Mouse (Mus musculus) MEL (cell line): Measurements from ENCODE around the gene Wdr81. TPM values are rescaled to one million over a fixed set of nuclear protein-coding genes. Genes with fewer than 3 reads are reported as not detected.

ENCODE experiments used
- DNase-seq: peaks from one replicate; pipeline ENCODE4 v3.0.0; 2011; ENCODE audit warnings: low read depth, low spot score
- H3K27ac ChIP-seq: 2 replicates; pipeline ENCODE4 v1.5.1; 2012; ENCODE audit warnings: low read depth, mild to moderate bottlenecking, control low read depth, low read length, moderate library complexity; ENCODE audit not compliant: control insufficient read depth
- H3K27me3 ChIP-seq, 2 experiments: fragments of 150-350 bp in 1 of 2; sonication (generic) in 1 of 2; 2 replicates each; pipeline ENCODE4 v1.6.1; 2012; ENCODE audit warnings: low read length in 2 of 2, mild to moderate bottlenecking in 2 of 2, improper control_type of control experiment in 1 of 2, moderate library complexity in 1 of 2; ENCODE audit not compliant: insufficient read depth in 2 of 2, control insufficient read depth in 1 of 2
- H3K36me3 ChIP-seq, 2 experiments: 2 replicates each; pipeline ENCODE4 v1.6.1; 2012 to 2014; ENCODE audit warnings: low read length in 2 of 2, improper control_type of control experiment in 1 of 2, inconsistent platforms in 1 of 2, mild to moderate bottlenecking in 1 of 2; ENCODE audit not compliant: insufficient read depth in 2 of 2, control insufficient read depth in 1 of 2
- H3K4me1 ChIP-seq, 2 experiments: fragments of 150-350 bp in 1 of 2; sonication (generic) in 1 of 2; 2 replicates each; pipeline ENCODE4 v1.6.1; 2012; ENCODE audit warnings: low read length in 2 of 2, improper control_type of control experiment in 1 of 2, mild to moderate bottlenecking in 1 of 2; ENCODE audit not compliant: insufficient read depth in 2 of 2, control insufficient read depth in 1 of 2
- H3K4me3 ChIP-seq, 2 experiments: fragments of 150-350 bp in 1 of 2; sonication (generic) in 1 of 2; 2 replicates each; pipeline ENCODE4 v1.5.1; 2012; ENCODE audit warnings: low read depth in 2 of 2, low read length in 2 of 2, mild to moderate bottlenecking in 2 of 2, moderate library complexity in 2 of 2, control low read depth in 1 of 2, improper control_type of control experiment in 1 of 2; ENCODE audit not compliant: control insufficient read depth in 1 of 2, insufficient read depth in 1 of 2
- H3K79me2 ChIP-seq: 2 replicates; pipeline ENCODE4 v1.6.1; 2012; ENCODE audit warnings: mild to moderate bottlenecking, low read length, moderate library complexity; ENCODE audit not compliant: control insufficient read depth, poor library complexity, insufficient read depth
- H3K9ac ChIP-seq: 2 replicates; pipeline ENCODE4 v1.6.1; 2012; ENCODE audit warnings: low read depth, mild to moderate bottlenecking, control low read depth, low read length, moderate library complexity; ENCODE audit not compliant: control insufficient read depth, poor library complexity, severe bottlenecking
- H3K9me3 ChIP-seq: fragments of 150-350 bp; sonication (generic); replicated peaks from 2 replicates; pipeline ENCODE4 v1.6.1; 2012; ENCODE audit warnings: mild to moderate bottlenecking, low read length, improper control_type of control experiment, moderate library complexity; ENCODE audit not compliant: insufficient read depth
- CHD1 ChIP-seq: IDR thresholded peaks from 2 replicates; pipeline ENCODE4 v1.6.1; 2012; ENCODE audit warnings: low read depth, mild to moderate bottlenecking, inconsistent platforms, low read length, improper control_type of control experiment
- ELF1 ChIP-seq: IDR thresholded peaks from 2 replicates; pipeline ENCODE4 v1.6.1; 2014; ENCODE audit warnings: low read depth, mild to moderate bottlenecking, inconsistent platforms, low read length, improper control_type of control experiment, moderate library complexity
- EP300 ChIP-seq, 2 experiments: IDR thresholded peaks; 2 replicates each; pipeline ENCODE4 v1.6.1; 2011; ENCODE audit warnings: improper control_type of control experiment in 2 of 2, low read length in 2 of 2, low read depth in 1 of 2, mild to moderate bottlenecking in 1 of 2
- ETS1 ChIP-seq: IDR thresholded peaks from 2 replicates; pipeline ENCODE4 v1.6.1; 2012; ENCODE audit warnings: low read depth, mild to moderate bottlenecking, inconsistent platforms, low read length, improper control_type of control experiment, moderate library complexity
- GABPA ChIP-seq: IDR thresholded peaks from 2 replicates; pipeline ENCODE4 v1.6.1; 2012; ENCODE audit warnings: low read depth, mild to moderate bottlenecking, inconsistent platforms, low read length, improper control_type of control experiment, moderate library complexity
- GATA1 ChIP-seq: IDR thresholded peaks from 2 replicates; pipeline ENCODE4 v1.6.1; 2011; ENCODE audit warnings: low read depth, low read length, improper control_type of control experiment
- JUND ChIP-seq: IDR thresholded peaks from 2 replicates; pipeline ENCODE4 v1.6.1; 2011; ENCODE audit warnings: low read depth, mild to moderate bottlenecking, improper control_type of control experiment, low read length
- KAT2A ChIP-seq: conservative IDR thresholded peaks from 2 replicates; pipeline ENCODE4 v1.6.1; 2012; ENCODE audit warnings: low read depth, low read length, improper control_type of control experiment, inconsistent platforms
- MAX ChIP-seq: IDR thresholded peaks from 2 replicates; pipeline ENCODE4 v1.6.1; 2011; ENCODE audit warnings: low read length, improper control_type of control experiment
- MXI1 ChIP-seq: IDR thresholded peaks from 2 replicates; pipeline ENCODE4 v1.6.1; 2011; ENCODE audit warnings: mild to moderate bottlenecking, low read depth, low read length, improper control_type of control experiment
- MYB ChIP-seq: IDR thresholded peaks from 2 replicates; pipeline ENCODE4 v1.6.1; 2011; ENCODE audit warnings: mild to moderate bottlenecking, low read depth, low read length, improper control_type of control experiment
- MYC ChIP-seq: IDR thresholded peaks from 2 replicates; pipeline ENCODE4 v1.6.1; 2011; ENCODE audit warnings: low read depth, mild to moderate bottlenecking, low read length, improper control_type of control experiment, moderate library complexity
- NELFE ChIP-seq: IDR thresholded peaks from 2 replicates; pipeline ENCODE4 v1.6.1; 2011; ENCODE audit warnings: low read depth, low read length, improper control_type of control experiment
- RAD21 ChIP-seq: IDR thresholded peaks from 2 replicates; pipeline ENCODE4 v1.6.1; 2011; ENCODE audit warnings: mild to moderate bottlenecking, low read depth, low read length, improper control_type of control experiment
- RCOR1 ChIP-seq: IDR thresholded peaks from 2 replicates; pipeline ENCODE4 v1.6.1; 2012; ENCODE audit warnings: low read depth, mild to moderate bottlenecking, inconsistent platforms, low read length, improper control_type of control experiment
- SIN3A ChIP-seq: IDR thresholded peaks from 2 replicates; pipeline ENCODE4 v1.6.1; 2012; ENCODE audit warnings: low read length, improper control_type of control experiment, inconsistent platforms
- SMC3 ChIP-seq: IDR thresholded peaks from 2 replicates; pipeline ENCODE4 v1.6.1; 2011; ENCODE audit warnings: low read depth, low read length, improper control_type of control experiment
- TAL1 ChIP-seq: IDR thresholded peaks from 2 replicates; pipeline ENCODE4 v1.6.1; 2012; ENCODE audit warnings: mild to moderate bottlenecking, inconsistent platforms, low read length, moderate library complexity, mixed read lengths
- TBP ChIP-seq: IDR thresholded peaks from 2 replicates; pipeline ENCODE4 v1.8.0; 2011; ENCODE audit warnings: low read depth, low read length, improper control_type of control experiment
- TCF12 ChIP-seq: IDR thresholded peaks from 2 replicates; pipeline ENCODE4 v1.6.1; 2014; ENCODE audit warnings: low read depth, mild to moderate bottlenecking, inconsistent platforms, low read length, improper control_type of control experiment, moderate library complexity
- USF1 ChIP-seq: IDR thresholded peaks from 2 replicates; pipeline ENCODE4 v1.6.1; 2014; ENCODE audit warnings: low read depth, mild to moderate bottlenecking, inconsistent platforms, low read length, improper control_type of control experiment, moderate library complexity
- ZC3H11A ChIP-seq: IDR thresholded peaks from 2 replicates; pipeline ENCODE4 v1.6.1; 2012; ENCODE audit warnings: low read depth, mild to moderate bottlenecking, inconsistent platforms, low read length, improper control_type of control experiment
- ZKSCAN1 ChIP-seq: IDR thresholded peaks from 2 replicates; pipeline ENCODE4 v1.6.1; 2012; ENCODE audit warnings: low read depth, mild to moderate bottlenecking, inconsistent platforms, low read length, improper control_type of control experiment, moderate library complexity
- ZMIZ1 ChIP-seq: IDR thresholded peaks from 2 replicates; pipeline ENCODE4 v1.6.1; 2012; ENCODE audit warnings: low read depth, mild to moderate bottlenecking, inconsistent platforms, low read length, improper control_type of control experiment, moderate library complexity
- polyA plus RNA-seq, 2 experiments: library from polyadenylated mRNA; stranded (reverse) in 1 of 2; unstranded in 1 of 2; fragments of >175 nt in 1 of 2; fragments of >200 nt in 1 of 2; gene quantifications; 2 replicates each; pipeline versions ENCODE4 v1.2.1 to v1.2.4; 2012; ENCODE audit warnings: low replicate concordance in 2 of 2, low read depth in 1 of 2; ENCODE audit not compliant: insufficient read length in 2 of 2, insufficient read depth in 1 of 2, missing spikeins in 1 of 2
- total RNA-seq: library from RNA; depleted of rRNA; stranded (reverse); fragments of 300-350 nt; gene quantifications from 2 replicates; pipeline ENCODE4 v1.2.3, GENCODE M21; 2012

Wdr81 gene
- total and polyA plus RNA-seq, 3 experiments = 7.0 to 13.9 TPM; not detected in 1

DNA sequence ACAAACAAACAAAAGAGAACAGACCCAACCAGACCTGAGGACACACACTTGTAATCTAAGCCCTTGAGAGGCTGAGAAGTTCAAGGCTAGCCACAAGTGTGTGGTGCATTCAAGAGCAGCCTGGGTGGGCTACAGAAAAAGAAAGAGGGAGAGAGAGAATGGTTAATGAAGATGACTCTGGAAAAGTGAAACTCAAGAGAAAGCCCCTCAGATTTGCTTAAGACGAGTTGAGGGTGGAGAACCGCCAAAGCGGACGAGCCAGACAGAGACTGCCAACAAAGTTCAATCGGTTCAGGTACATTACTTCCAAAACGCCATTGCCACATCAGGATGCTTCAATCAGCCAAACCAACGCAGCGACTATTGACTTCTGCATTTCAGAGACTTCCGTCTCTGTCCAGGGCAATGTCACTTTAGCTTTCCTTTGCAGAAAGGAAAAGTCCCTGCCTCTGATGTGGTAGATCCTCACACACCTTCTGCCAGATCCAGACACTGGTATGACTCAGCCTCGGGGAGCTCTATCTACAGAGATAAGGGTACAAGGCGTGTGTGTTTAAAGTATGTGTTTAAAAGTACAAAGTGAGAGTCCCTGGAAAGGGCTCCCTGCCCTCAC is 18.1 kb upstream of the Wdr81 start:
- H3K4me1 ChIP-seq = peaks cover 3 to 20% of the 10 kb centered on the region in 2 experiments
- DNase-seq = peak; percentile 90
- no peaks in the 10 kb centered on the region for H3K79me2 ChIP-seq
- peak overlapping the region; percentile 57 for H3K9ac ChIP-seq
- no peaks in the 10 kb centered on the region for H3K9me3 ChIP-seq
- H3K36me3 ChIP-seq = peaks cover 0 to 16% of the 10 kb centered on the region in 2 experiments; a peak in 2 of 4 replicates
- TF ChIP-seq RAD21 (no peak), RCOR1 (peak; percentile 27; the same call in 1 of the 2 replicates), MYB (no peak), GATA1 (peak; percentile 91), MAX (no peak), ZC3H11A (no peak), MYC (peak; percentile 72; the same call in 1 of the 2 replicates), JUND (peak; percentile 87), ELF1 (0 out of 2 replicates have a peak, but pooled peaks have one; percentile 36), SMC3 (0 out of 2 replicates have a peak, but pooled peaks have one; percentile 6), TAL1 (0 out of 2 replicates have a peak, but pooled peaks have one; percentile 10), EP300 (IDR thresholded peaks at IDR 0.05; ENCODE audit: low read depth in 1 of 2, low read length in 2 of 2) (peak; percentile 59 to 77), KAT2A (no peak), NELFE (no peak), ETS1 (peak; percentile 83), TBP (peak; percentile 64; the same call in 1 of the 2 replicates), TCF12 (no peak), SIN3A (peak; percentile 73), GABPA (no peak), CHD1 (no peak; the same call in 1 of the 2 replicates), ZMIZ1 (no peak), USF1 (peak; percentile 6; the same call in 1 of the 2 replicates), MXI1 (peak; percentile 60; the same call in 1 of the 2 replicates), ZKSCAN1 (no peak)
- TF ChIP-seq, all 39 proteins: peak for 13
- Histone ChIP-seq H3K27ac (peak overlapping the region; percentile 45), H3K27me3 (no peaks in the 10 kb centered on the region), H3K4me3 (peak overlapping the region; percentile 8 to 33)
